Mouse (Mus musculus): Measurements from ENCODE around the gene Gpm6b.

DNA sequence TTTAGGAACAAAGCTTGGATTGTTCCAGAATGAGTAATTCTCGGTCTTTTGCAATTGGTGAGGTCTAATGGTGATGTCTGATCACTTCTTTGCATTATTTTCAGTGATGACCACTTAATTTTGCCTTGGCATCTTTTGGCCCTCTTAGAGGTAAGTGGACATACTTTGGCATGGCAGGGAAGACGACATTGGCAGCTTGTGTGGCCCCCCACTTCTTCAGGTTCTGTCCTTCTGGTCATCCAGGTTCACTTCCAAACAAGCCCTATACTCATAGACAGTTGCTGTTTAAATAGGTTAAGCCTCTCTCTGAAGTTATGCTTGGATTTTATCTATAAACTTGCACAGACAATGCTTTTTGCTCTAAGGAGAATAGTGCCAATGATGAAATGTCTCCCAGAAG, 120.2 kb downstream of the Gpm6b start:
- TF ChIP-seq CTCF (IDR thresholded peaks at IDR 0.05; ENCODE audit: low read depth, low read length) (no peak), POLR2A (IDR thresholded peaks at IDR 0.05; ENCODE audit: borderline replicate concordance, low read depth, low read length) (no peak)
